Mouse (Mus musculus): ENCODE measurements around the gene Defb15. TPM values are rescaled to one million over a fixed set of nuclear protein-coding genes. Genes with fewer than 3 reads are reported as not detected.

Gene Defb15
- total RNA-seq, 2 experiments from 2014 or later = not detected

Other genes starting within 250 kb of the Defb15 start
- not detected in 2 replicates for gene AY761184, start 229.1 kb downstream of the Defb15 start, total RNA-seq (2014; fragmentation: Nextera tagmentation)
- not detected in 2 replicates for gene AY761184, start 229.1 kb downstream of the Defb15 start, total RNA-seq (2017)
- gene Defa24, start 198.2 kb downstream of the Defb15 start, total RNA-seq (2014; fragmentation: Nextera tagmentation) = not detected in 2 replicates
- not detected in 2 replicates for gene Defa24, start 198.2 kb downstream of the Defb15 start, total RNA-seq (2017)
- not detected in 2 replicates for gene Defb50, start 109.2 kb downstream of the Defb15 start, total RNA-seq (2014; fragmentation: Nextera tagmentation)
- not detected in 2 replicates for gene Defb50, start 109.2 kb downstream of the Defb15 start, total RNA-seq (2017)
- gene Defb2, start 92.8 kb downstream of the Defb15 start, total RNA-seq (2014; fragmentation: Nextera tagmentation) = not detected in 2 replicates
- not detected in 2 replicates for gene Defb2, start 92.8 kb downstream of the Defb15 start, total RNA-seq (2017)
- gene Defb10, start 73.8 kb downstream of the Defb15 start, total RNA-seq (2014; fragmentation: Nextera tagmentation) = not detected in 2 replicates
- gene Defb10, start 73.8 kb downstream of the Defb15 start, total RNA-seq (2017) = not detected in 2 replicates
- gene Defb9, start 47.3 kb downstream of the Defb15 start, total RNA-seq (2014; fragmentation: Nextera tagmentation) = not detected in 2 replicates
- not detected in 2 replicates for gene Defb9, start 47.3 kb downstream of the Defb15 start, total RNA-seq (2017)
- not detected in 2 replicates for gene Defb11, start 26.3 kb downstream of the Defb15 start, total RNA-seq (2014; fragmentation: Nextera tagmentation)
- gene Defb11, start 26.3 kb downstream of the Defb15 start, total RNA-seq (2017) = not detected in 2 replicates
- gene Defb35, start 5.6 kb upstream of the Defb15 start, total RNA-seq (2014; fragmentation: Nextera tagmentation) = not detected in 2 replicates
- not detected in 2 replicates for gene Defb35, start 5.6 kb upstream of the Defb15 start, total RNA-seq (2017)
- gene Defb13, start 14.1 kb upstream of the Defb15 start, total RNA-seq (2014; fragmentation: Nextera tagmentation) = not detected in 2 replicates
- not detected in 2 replicates for gene Defb13, start 14.1 kb upstream of the Defb15 start, total RNA-seq (2017)
- gene Fam90a1a, start 26.0 kb upstream of the Defb15 start, total RNA-seq (2014; fragmentation: Nextera tagmentation) = not detected in 2 replicates
- gene Fam90a1a, start 26.0 kb upstream of the Defb15 start, total RNA-seq (2017) = not detected in 2 replicates
- gene Ccdc70, start 37.1 kb upstream of the Defb15 start, total RNA-seq (2014; fragmentation: Nextera tagmentation) = not detected in 2 replicates
- not detected in 2 replicates for gene Ccdc70, start 37.1 kb upstream of the Defb15 start, total RNA-seq (2017)
- 0.32 and 0.53 TPM in 2 replicates for gene Atp7b, start 127.6 kb upstream of the Defb15 start, total RNA-seq (2014; fragmentation: Nextera tagmentation)
- gene Atp7b, start 127.6 kb upstream of the Defb15 start, total RNA-seq (2017) = 0.22 and 0.31 TPM in 2 replicates
- 9.6 and 11.4 TPM in 2 replicates for gene Alg11, start 128.0 kb upstream of the Defb15 start, total RNA-seq (2014; fragmentation: Nextera tagmentation)
- 13.5 and 19.4 TPM in 2 replicates for gene Alg11, start 128.0 kb upstream of the Defb15 start, total RNA-seq (2017)
- gene Nek5, start 192.3 kb upstream of the Defb15 start, total RNA-seq (2014; fragmentation: Nextera tagmentation) = not detected in 2 replicates
- not detected in 2 replicates for gene Nek5, start 192.3 kb upstream of the Defb15 start, total RNA-seq (2017)
- 1.1 and 1.9 TPM in 2 replicates for gene Nek3, start 233.7 kb upstream of the Defb15 start, total RNA-seq (2014; fragmentation: Nextera tagmentation)
- gene Nek3, start 233.7 kb upstream of the Defb15 start, total RNA-seq (2017) = 3.1 and 7.2 TPM in 2 replicates

All from granulocyte monocyte progenitor cell, adult 5-6 weeks (primary cell).